Mouse (Mus musculus): ENCODE measurements around the gene Slc48a1.

The Slc48a1 gene

DNA sequence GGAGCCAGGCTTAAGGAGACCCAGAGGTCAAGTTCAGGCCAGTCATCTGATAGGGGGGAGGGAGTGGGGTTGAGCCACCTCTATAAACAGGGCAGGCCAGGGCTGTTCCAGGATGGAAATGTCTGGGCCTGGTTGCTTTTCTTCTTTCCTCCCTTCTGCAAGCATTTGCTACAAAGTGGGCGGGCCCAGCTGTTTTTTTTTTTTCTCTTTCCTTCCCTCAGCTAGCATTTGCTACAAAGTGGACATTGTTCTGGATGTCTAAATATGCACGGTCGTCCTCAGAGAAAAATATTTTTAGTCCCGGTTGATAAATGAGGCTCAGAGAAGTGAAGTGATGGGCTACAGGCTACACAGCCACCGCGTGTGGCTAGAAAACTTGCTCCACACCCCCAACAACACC is 23.8 kb upstream of the Slc48a1 start:
- DNase-seq (ENCODE audit: low spot score in 2 of 2) = no peak

DNA sequence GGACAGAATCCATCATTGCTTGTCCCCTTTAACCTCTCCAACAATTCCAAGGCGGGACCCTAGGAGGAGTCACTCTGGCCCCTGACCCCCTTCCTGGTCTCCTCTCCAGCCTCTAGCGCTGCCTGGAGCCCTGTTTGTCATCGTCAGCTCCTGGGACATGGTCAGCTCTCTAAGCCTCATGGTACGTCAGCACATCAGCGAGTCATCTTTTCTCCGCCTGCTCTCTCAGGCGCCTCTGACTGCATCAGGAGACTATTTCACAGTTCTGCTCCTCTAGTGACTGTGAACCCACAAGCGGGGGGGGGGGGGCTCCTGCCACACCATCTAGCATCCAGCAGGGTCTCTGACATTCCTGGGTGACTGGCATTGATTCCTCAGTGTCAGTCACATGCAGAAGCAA is 23.0 kb upstream of the Slc48a1 start:
- DNase-seq (ENCODE audit: low spot score in 2 of 2) = no peak

DNA sequence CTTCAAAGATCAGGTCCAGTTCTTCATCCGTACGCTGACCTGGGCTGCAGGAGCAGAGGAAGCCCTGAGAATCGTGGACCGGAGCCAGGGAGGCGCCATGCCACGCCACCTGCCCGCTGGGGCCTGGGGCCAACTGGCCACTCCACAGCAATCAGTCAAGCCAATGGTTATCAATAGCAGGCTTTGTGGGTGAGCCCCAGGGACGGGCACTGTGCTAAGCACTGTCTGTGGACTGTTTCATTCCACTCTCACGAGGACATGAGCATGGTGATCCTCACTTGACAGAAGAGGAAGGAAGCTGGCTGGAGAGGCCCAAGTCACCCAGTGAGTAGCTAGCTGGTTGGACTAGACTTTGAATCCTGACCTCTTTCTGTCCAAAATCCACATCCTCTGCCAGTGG is 18.3 kb upstream of the Slc48a1 start:
- peak in 1 of 2 experiments; percentile 61 for DNase-seq (ENCODE audit: low spot score in 2 of 2)

DNA sequence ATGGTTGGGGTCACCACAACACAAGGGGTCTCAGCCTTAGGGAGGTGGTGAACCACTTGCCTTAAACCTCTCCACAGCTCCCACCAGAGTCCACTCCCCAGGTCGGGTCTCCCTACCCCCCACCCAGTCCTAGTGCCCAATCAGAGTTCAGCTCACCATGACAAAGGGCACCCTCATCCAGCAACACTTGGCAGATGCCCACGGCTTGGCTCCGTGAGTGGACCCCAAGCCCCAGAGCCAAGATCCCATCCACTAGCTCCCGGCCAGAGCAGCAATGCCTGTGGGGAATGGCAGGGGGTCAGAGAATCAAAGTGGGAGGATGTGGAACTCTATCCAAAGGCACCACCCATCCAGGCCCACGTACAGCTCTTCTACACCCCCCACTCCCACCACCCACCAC is 17.4 kb upstream of the Slc48a1 start:
- DNase-seq (ENCODE audit: low spot score in 2 of 2) = no peak

DNA sequence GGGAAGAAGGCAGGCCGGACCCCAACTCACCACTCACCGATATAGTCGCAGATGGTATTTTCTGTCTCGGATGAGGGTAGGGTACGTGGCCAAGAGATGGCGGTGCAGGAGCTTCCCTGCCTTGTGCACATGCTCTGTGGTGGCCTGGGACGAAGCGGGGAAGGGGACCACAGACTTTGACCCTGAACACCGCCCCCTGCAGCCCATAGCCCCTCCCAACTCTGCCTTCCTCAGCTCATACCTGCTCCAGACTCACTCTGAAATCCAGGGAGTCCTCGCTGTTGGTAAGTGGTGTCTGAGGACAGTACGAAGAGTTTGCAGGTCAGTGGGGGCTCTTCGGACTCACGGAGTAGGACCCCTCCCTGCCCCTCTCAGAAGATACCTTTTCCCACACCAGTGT is 16.9 kb upstream of the Slc48a1 start:
- DNase-seq (ENCODE audit: low spot score in 2 of 2) = no peak

GRCm38 (mm10) chr15:97762733-97763132 is 15.6 kb upstream of the Slc48a1 start:
- DNase-seq (ENCODE audit: low spot score in 2 of 2) = no peak

GRCm38 (mm10) chr15:97763256-97764049 is 14.9 kb upstream of the Slc48a1 start:
- no peak for DNase-seq (ENCODE audit: low spot score in 2 of 2)

GRCm38 (mm10) chr15:97764532-97764931 is 13.8 kb upstream of the Slc48a1 start:
- DNase-seq (ENCODE audit: low spot score in 2 of 2) = no peak

GRCm38 (mm10) chr15:97765090-97765794 is 13.1 kb upstream of the Slc48a1 start:
- no peak for DNase-seq (ENCODE audit: low spot score in 2 of 2)

DNA sequence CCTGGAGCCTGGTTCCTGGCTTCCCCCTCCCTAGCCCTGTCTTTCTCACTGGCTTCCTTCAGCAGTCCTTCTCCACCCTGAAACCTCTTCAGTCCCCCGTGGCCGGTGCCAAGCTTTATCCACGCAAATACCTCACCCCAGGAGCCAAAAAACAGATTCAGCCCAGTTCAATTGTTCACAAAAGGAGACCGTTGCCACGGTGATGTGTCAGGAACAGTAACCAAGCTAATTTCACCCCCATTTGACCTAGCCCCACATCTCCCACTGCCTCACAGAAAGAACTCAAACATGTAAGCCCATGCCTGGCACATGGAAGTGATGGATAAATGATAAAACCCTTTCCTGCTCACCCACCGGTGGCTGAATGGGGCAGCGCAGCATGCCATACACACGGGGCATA is 12.1 kb upstream of the Slc48a1 start:
- no peak for DNase-seq (ENCODE audit: low spot score in 2 of 2)

- no peak for DNase-seq (ENCODE audit: low spot score in 2 of 2)
Measured at GRCm38 (mm10) chr15:97766594-97767279, 11.6 kb upstream of the Slc48a1 start.

DNA sequence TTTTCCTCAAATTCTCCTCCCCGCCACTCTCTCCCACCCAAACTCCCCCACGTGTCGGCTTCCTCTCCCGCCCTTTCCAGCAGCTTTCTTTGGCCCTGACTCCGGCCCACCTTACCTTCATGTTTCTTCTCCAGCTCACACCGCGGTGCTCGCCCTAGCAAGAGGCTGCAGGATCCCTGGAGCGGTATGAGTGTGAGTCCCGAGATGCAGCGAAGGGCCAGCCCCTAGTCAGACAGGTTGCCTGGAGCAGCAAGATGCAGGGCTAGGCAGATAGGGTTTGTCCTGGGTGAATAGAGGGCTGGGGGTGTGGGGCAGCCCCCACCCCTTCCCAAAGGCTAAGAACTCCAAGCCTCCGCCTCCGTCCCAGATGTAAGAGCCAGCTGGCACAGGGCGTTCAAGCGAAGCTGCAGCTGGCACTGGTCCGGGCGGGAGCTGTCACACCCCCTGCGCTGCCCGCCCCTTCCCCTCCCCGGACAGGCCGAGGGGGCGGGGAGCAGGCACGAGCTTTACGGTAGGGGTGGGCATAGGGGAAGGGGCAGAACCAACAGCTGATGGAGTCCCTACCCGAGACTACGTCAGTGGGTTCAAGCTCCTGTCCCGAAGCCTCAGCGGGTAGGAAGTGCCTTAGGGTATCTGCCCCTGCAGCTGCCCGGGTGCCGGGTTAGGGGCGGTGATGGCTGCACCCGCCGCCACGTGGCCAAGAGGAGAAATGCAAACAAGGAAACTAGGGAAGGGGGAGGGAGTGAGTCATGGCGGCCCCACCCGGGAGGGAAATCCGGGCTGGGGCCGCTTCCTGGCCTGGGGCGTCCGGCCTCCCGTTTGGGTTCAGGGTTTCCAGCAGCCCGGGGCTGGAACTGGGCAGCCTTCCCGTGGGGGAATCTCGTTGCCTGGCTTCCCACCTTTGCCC is 10.8 kb upstream of the Slc48a1 start, which contains the start of gene Rapgef3:
Gene Rapgef3 (minus strand): TSS at position 693 of the 907 bp plus-strand sequence.
- peak; percentile 61 to 77 for DNase-seq (ENCODE audit: low spot score in 2 of 2)

- no peak for DNase-seq (ENCODE audit: low spot score in 2 of 2)
Measured at GRCm38 (mm10) chr15:97768192-97768591, 10.1 kb upstream of the Slc48a1 start.

DNA sequence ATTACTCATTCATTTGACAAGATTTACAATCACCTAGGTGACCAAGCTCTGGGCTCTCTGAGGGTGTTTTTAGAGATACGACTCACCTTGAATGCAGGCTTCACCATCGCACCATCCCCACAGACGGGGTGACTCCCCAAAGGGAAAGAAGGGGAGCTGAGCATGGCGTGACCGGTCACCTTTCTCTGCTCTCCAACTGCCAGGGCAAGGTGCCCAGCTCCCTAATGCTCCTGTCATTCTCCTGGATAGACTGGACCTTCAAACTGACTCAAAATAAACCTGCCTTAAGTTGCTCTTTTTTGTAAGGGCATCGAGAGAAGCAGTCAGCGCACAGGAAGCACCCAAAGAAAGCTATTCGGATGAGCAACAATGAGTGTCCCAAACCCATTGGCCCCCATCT is 8.0 kb upstream of the Slc48a1 start:
- no peak for DNase-seq (ENCODE audit: low spot score in 2 of 2)

- DNase-seq (ENCODE audit: low spot score in 2 of 2) = no peak
Measured at GRCm38 (mm10) chr15:97773108-97773507, 5.2 kb upstream of the Slc48a1 start.

DNA sequence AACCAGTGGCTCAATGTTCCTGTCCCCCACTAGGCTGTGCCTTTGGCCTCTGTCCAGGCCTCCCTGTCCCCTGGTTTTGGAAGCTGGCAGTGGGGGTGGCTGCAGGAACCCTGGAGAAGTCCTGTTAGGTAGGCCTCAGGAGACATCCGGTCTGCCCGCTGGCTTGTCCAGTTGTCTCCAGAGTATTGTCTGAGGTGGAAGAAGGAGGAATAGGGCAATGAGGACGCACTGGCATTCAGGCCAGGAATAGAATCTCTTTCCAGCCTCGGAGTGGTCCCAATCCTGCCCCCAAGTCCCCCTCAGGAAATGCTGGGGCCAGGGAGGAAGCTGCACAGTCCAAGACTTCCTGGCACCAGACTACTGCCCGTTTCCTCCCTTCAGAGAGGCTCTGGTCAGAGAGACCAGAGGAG is 4.4 kb upstream of the Slc48a1 start:
- DNase-seq (ENCODE audit: low spot score in 2 of 2) = no peak

- peak; percentile 82 to 86 for DNase-seq (ENCODE audit: low spot score in 2 of 2)
Measured at GRCm38 (mm10) chr15:97776514-97776913, 1.8 kb upstream of the Slc48a1 start.

GRCm38 (mm10) chr15:97776919-97777318 is 1.4 kb upstream of the Slc48a1 start:
- DNase-seq (ENCODE audit: low spot score in 2 of 2) = no peak

DNA sequence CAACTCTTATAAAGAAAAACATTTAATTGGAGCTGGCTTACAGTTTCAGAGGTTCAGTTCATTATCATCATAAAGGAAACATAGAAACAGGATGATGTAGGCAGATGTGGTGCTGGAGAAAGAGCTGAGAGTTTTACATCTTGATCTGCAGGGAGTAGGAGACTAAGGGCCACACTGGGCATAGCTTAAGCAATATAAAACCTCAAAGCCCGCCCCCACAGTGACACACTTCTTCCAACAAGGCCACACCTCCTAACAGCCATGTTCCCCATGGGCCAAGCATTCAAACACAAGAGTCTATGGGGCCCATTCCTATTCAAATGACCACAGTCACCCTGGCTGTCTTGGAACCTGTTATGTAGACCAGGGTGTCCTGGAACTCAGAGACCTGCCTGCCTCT is 1.3 kb downstream of the Slc48a1 start:
- no peak for DNase-seq (ENCODE audit: low spot score in 2 of 2)

GRCm38 (mm10) chr15:97780611-97781031 is 2.3 kb downstream of the Slc48a1 start:
- peak in 1 of 2 experiments; percentile 58 for DNase-seq (ENCODE audit: low spot score in 2 of 2)

- DNase-seq (ENCODE audit: low spot score in 2 of 2) = no peak
Measured at GRCm38 (mm10) chr15:97781961-97782748, 3.8 kb downstream of the Slc48a1 start.

Data from right cerebral cortex, adult 2 months (tissue).